Mouse (Mus musculus) bone marrow macrophage, adult 2 months (primary cell): Measurements from ENCODE around the gene Inpp5e.

Experiments
- CTCF ChIP-seq: IDR thresholded peaks from 2 replicates; pipeline ENCODE4 v1.5.1; 2012; ENCODE audit warnings: low read depth, mild to moderate bottlenecking, low read length, moderate library complexity
- POLR2A ChIP-seq: IDR thresholded peaks from 2 replicates; pipeline ENCODE4 v1.6.1; 2012; ENCODE audit warnings: mild to moderate bottlenecking, low read depth, low read length, borderline replicate concordance

- TF ChIP-seq CTCF (no peak), POLR2A (no peak)
These were observed 18.0 kb downstream of the Inpp5e start for GRCm38 (mm10) chr2:26390954-26391353.
